ENCODE assay signal across 21 mouse cellular contexts in genomic region chr8:12865790-12866189, GRCm38 (mm10). TPM values are rescaled to one million over a fixed set of nuclear protein-coding genes. Genes with fewer than 3 reads are reported as not detected.
A peak's percentile ranks its signal among the peaks of the same experiment; 100 is the strongest.
DNase-seq lines count a peak whose midpoint lies in the region; ATAC-seq and TF ChIP-seq lines count a peak whose summit lies in the region.
"Had no signal": no experiment of that assay in that cellular context is flagged by ENCODE, and none has a peak within 500 bp of the region (broad histone marks: within the 10 kb centered on the region; RNA-seq: fewer than 3 reads in every experiment).

No protein-coding gene starts in this region.

- DNase-seq in embryo, embryonic 11 days, result peak; percentile 19
- DNase-seq in embryo, embryonic 10.5 days (ENCODE audit: low spot score), result no peak
- no peak for DNase-seq in kidney, adult 2 months
- no peak for DNase-seq in lung, embryonic 14.5 days
- DNase-seq in lung, postnatal 25 days (ENCODE audit: low spot score), result no peak
- DNase-seq in MEL (ENCODE audit: low read depth, low spot score), result no peak
- DNase-seq in testis, postnatal 14 days (ENCODE audit: low spot score), result no peak
- DNase-seq: adrenal gland, postnatal 25 days; cerebellum, adult 8-10 months; gastrocnemius, postnatal 25 days; heart, postnatal 10 days; kidney, postnatal 14 days; right cerebral cortex, postnatal 4 days; thymus, postnatal 36 days had no signal

- no peak for TF ChIP-seq EP300 in MEL (IDR thresholded peaks at IDR 0.05; ENCODE audit: low read depth in 1 of 2, low read length in 2 of 2)

- TF ChIP-seq POLR2A in kidney, adult 2 months (IDR thresholded peaks at IDR 0.05; ENCODE audit: low read depth, low read length), result no peak
- no peak for TF ChIP-seq POLR2A in MEL (IDR thresholded peaks at IDR 0.05; ENCODE audit: control insufficient read depth in 1 of 2, insufficient read depth in 1 of 2, low read depth in 1 of 2, low read length in 2 of 2, poor library complexity in 1 of 2)

- no peak overlapping the region for H3K27ac ChIP-seq in kidney, adult 2 months (ENCODE audit: insufficient read depth, low read depth, low read length)
- no peak overlapping the region for H3K27ac ChIP-seq in kidney, embryonic 15.5 days
- H3K27ac ChIP-seq in lung, embryonic 14.5 days (ENCODE audit: low read depth), result no peak overlapping the region
- no peak overlapping the region for H3K27ac ChIP-seq in MEL (ENCODE audit: control insufficient read depth, low read depth, low read length)
- H3K27ac ChIP-seq: forebrain, embryonic 10.5 days; limb, embryonic 13.5 days; lung, embryonic 15.5 days; neural tube, embryonic 13.5 days had no signal

- no peak for ATAC-seq in kidney, embryonic 15.5 days (replicated peaks; ENCODE audit: low FRiP score)
- no peak for ATAC-seq in lung, embryonic 14.5 days (ENCODE audit: insufficient read depth)
- ATAC-seq: activated CD4-positive, CD25-positive, alpha-beta regulatory T cell, adult 4 months; Patski had no signal

- peaks cover 2% of the 10 kb centered on the region for H3K36me3 ChIP-seq in kidney, adult 2 months (ENCODE audit: control insufficient read depth, insufficient read depth, low read length)
- peaks cover 48% of the 10 kb centered on the region for H3K36me3 ChIP-seq in kidney, embryonic 15.5 days
- peaks cover 16% of the 10 kb centered on the region for H3K36me3 ChIP-seq in lung, embryonic 14.5 days (ENCODE audit: insufficient read depth)
- H3K36me3 ChIP-seq in MEL (ENCODE audit: control insufficient read depth in 1 of 2, insufficient read depth in 2 of 2, low read length in 2 of 2), result no peaks in the 10 kb centered on the region; a peak in 1 of 4 replicates

- 50% methylated on average over 6 of the region's 6 CpGs for WGBS in kidney, adult 2 months
- WGBS in kidney, embryonic 15.5 days, result 55% methylated on average over 6 of the region's 6 CpGs
- WGBS in lung, embryonic 14.5 days, result 78% methylated on average over 6 of the region's 6 CpGs

- H3K79me2 ChIP-seq in MEL (ENCODE audit: control insufficient read depth, insufficient read depth, low read length, poor library complexity), result no peaks in the 10 kb centered on the region

- TF ChIP-seq CTCF in kidney, adult 2 months (conservative IDR thresholded peaks at IDR 0.05; ENCODE audit: insufficient read depth, insufficient read length, low read depth, low read length), result peak; percentile 46
- peak; percentile 39 for TF ChIP-seq CTCF in lung, embryonic 14.5 days (IDR thresholded peaks at IDR 0.05; ENCODE audit: low read depth)
- TF ChIP-seq CTCF in MEL (IDR thresholded peaks at IDR 0.05 in 2 of 3, conservative IDR thresholded peaks at IDR 0.05 in 1 of 3; ENCODE audit: control insufficient read depth in 1 of 3, insufficient read depth in 1 of 3, low read depth in 2 of 3, low read length in 3 of 3, poor library complexity in 1 of 3, severe bottlenecking in 1 of 3), result 0 out of 6 replicates have a peak, but pooled peaks of 2 of the 3 experiments have one; percentile 4 to 7

- H3K4me2 ChIP-seq in kidney, embryonic 15.5 days, result no peak overlapping the region
- no peak overlapping the region for H3K4me2 ChIP-seq in lung, embryonic 14.5 days
- H3K4me2 ChIP-seq: limb, embryonic 13.5 days; lung, embryonic 15.5 days; neural tube, embryonic 13.5 days had no signal

- H3K9ac ChIP-seq in kidney, embryonic 15.5 days, result no peak overlapping the region
- no peak overlapping the region for H3K9ac ChIP-seq in lung, embryonic 14.5 days
- no peak overlapping the region for H3K9ac ChIP-seq in MEL (ENCODE audit: control insufficient read depth, low read depth, low read length, poor library complexity, severe bottlenecking)
- H3K9ac ChIP-seq: limb, embryonic 13.5 days; lung, embryonic 15.5 days; neural tube, embryonic 13.5 days had no signal

- no peak overlapping the region for H3K4me3 ChIP-seq in kidney, adult 2 months (ENCODE audit: insufficient read depth, low read depth, low read length)
- no peak overlapping the region for H3K4me3 ChIP-seq in kidney, embryonic 15.5 days (replicated peaks)
- no peak overlapping the region for H3K4me3 ChIP-seq in lung, embryonic 14.5 days (ENCODE audit: low read depth, low read length)
- H3K4me3 ChIP-seq in MEL (ENCODE audit: control insufficient read depth in 1 of 2, insufficient read depth in 1 of 2, low read depth in 2 of 2, low read length in 2 of 2), result no peak overlapping the region
- H3K4me3 ChIP-seq: forebrain, embryonic 10.5 days; limb, embryonic 13.5 days; lung, embryonic 15.5 days; neural tube, embryonic 13.5 days had no signal

- H3K27me3 ChIP-seq in kidney, adult 2 months (replicated peaks; ENCODE audit: control insufficient read depth, insufficient read depth, low read length), result no peaks in the 10 kb centered on the region
- no peaks in the 10 kb centered on the region for H3K27me3 ChIP-seq in kidney, embryonic 15.5 days
- no peaks in the 10 kb centered on the region for H3K27me3 ChIP-seq in lung, embryonic 14.5 days (ENCODE audit: insufficient read depth, low read length)
- no peaks in the 10 kb centered on the region for H3K27me3 ChIP-seq in MEL (ENCODE audit: control insufficient read depth in 1 of 2, insufficient read depth in 2 of 2, low read length in 2 of 2)
- H3K27me3 ChIP-seq: lung, embryonic 15.5 days; neural tube, embryonic 13.5 days; Patski had no signal

- no peak; the same call in 1 of the 2 replicates for TF ChIP-seq RAD21 in MEL (IDR thresholded peaks at IDR 0.05; ENCODE audit: low read depth, low read length)

- H3K9me3 ChIP-seq in kidney, embryonic 15.5 days (replicated peaks), result no peaks in the 10 kb centered on the region
- H3K9me3 ChIP-seq in lung, embryonic 14.5 days (ENCODE audit: low read depth, low read length), result no peaks in the 10 kb centered on the region
- H3K9me3 ChIP-seq in MEL (replicated peaks; ENCODE audit: insufficient read depth, low read length), result no peaks in the 10 kb centered on the region
- H3K9me3 ChIP-seq: forebrain, embryonic 10.5 days; limb, embryonic 13.5 days; lung, embryonic 15.5 days; neural tube, embryonic 13.5 days had no signal

- H3K4me1 ChIP-seq in kidney, adult 2 months (ENCODE audit: control insufficient read depth, insufficient read depth, low read length), result no peaks in the 10 kb centered on the region
- no peaks in the 10 kb centered on the region for H3K4me1 ChIP-seq in kidney, embryonic 15.5 days
- H3K4me1 ChIP-seq in lung, embryonic 14.5 days (ENCODE audit: insufficient read depth), result no peaks in the 10 kb centered on the region
- peaks cover 3 to 6% of the 10 kb centered on the region in 2 experiments for H3K4me1 ChIP-seq in MEL (ENCODE audit: control insufficient read depth in 1 of 2, insufficient read depth in 2 of 2, low read length in 2 of 2)
- H3K4me1 ChIP-seq: lung, embryonic 15.5 days had no signal

TF ChIP-seq in MEL, 35 proteins besides CTCF, POLR2A, EP300 and RAD21:
- TF ChIP-seq MYC (IDR thresholded peaks at IDR 0.05; ENCODE audit: low read depth, low read length) (no peak), GATA1 (IDR thresholded peaks at IDR 0.05; ENCODE audit: low read depth, low read length) (no peak), RCOR1 (IDR thresholded peaks at IDR 0.05; ENCODE audit: low read depth, low read length) (no peak)

RNA-seq across cellular contexts. Expression of gene Mcf2l, which starts 7.8 kb away (rescaled TPM):
- 15.1 and 16.6 TPM in 2 replicates for polyA plus RNA-seq in kidney, adult 2 months (2012; rRNA removed)
- 18.9 and 22.7 TPM in 2 replicates for polyA plus RNA-seq in kidney, embryonic 15.5 days (2015; fragmentation: Nextera tagmentation; extraction: Ambion mirVana)
- polyA plus RNA-seq in lung, embryonic 14.5 days (2014; fragmentation: Nextera tagmentation; extraction: Ambion mirVana), result 11.6 and 13.4 TPM in 2 replicates
- total RNA-seq in MEL (2012; rRNA removed), result 1.2 and 1.8 TPM in 2 replicates
- polyA plus RNA-seq in MEL (2012; ENCODE audit: insufficient read depth in 1 of 2, insufficient read length in 2 of 2, low read depth in 1 of 2, low replicate concordance in 2 of 2, missing spikeins in 1 of 2), result 1 to 10 TPM in 1 of 2 experiments, not detected in 1; 3.6 TPM
